Mouse (Mus musculus) megakaryocyte, embryonic 14.5 days (primary cell): ENCODE data around the gene Zfp1.

Experiments used
- FLI1 ChIP-seq: IDR thresholded peaks from 2 replicates; pipeline ENCODE4 v1.6.1; 2012; ENCODE audit warnings: low read length, inconsistent platforms, mixed read lengths
- GATA1 ChIP-seq: IDR thresholded peaks from 3 replicates; pipeline ENCODE4 v1.6.1; 2012; ENCODE audit warnings: mixed read lengths, low read length, inconsistent platforms, borderline replicate concordance

DNA sequence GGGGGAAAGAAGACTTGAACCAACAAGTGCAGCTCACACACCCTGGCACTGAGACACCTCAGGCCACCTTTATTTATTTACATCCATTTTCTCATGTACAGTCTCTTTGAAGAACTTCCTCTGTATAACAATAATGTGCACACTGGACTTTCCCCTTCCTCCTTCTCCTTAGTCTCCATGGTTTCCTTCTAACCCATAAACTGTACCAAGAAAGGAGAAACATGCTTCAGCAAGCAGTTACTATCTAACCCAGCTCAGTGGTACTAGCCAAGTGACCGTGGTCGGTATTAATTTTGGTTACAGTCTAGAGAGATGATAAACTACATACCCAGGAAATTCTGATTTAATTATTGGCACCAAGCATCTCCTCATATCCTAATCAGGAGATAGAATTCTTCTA is 10.3 kb downstream of the Zfp1 start:
- no peak for TF ChIP-seq GATA1
- TF ChIP-seq FLI1, result no peak
